Comparison of ENCODE assay signal across 16 mouse cellular contexts in the genomic region with DNA sequence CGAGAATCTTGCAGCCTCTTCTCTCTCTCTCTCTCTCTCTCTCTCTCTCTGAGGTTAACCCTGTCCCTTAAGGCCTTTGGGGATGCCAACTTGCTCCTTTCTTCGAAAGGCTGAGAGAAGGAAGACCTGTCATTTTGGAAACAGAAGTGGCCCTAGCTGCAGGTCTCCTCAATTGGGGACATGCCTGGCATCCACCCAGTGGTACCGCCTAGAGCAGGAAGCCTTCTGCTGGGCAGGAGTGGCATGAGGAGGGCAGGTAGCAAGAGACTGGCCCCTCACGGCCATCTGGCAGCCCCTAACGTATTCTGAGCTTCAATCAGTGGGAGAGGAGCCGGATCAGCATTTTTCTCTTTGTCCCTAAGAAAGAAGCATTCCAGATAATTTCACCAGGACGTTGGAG. TPM values are rescaled to one million over a fixed set of nuclear protein-coding genes. Genes with fewer than 3 reads are reported as not detected.
DNase-seq lines count a peak whose midpoint lies in the region; ATAC-seq lines count a peak whose summit lies in the region.
"Had no signal": no experiment of that assay in that cellular context is flagged by ENCODE, and none has a peak within 500 bp of the region (broad histone marks: within the 10 kb centered on the region; RNA-seq: fewer than 3 reads in every experiment).

No protein-coding gene starts in this region.

- no peaks in the 10 kb centered on the region for H3K9me3 ChIP-seq in midbrain, embryonic 11.5 days (ENCODE audit: control insufficient read depth, low read length)
- no peaks in the 10 kb centered on the region for H3K9me3 ChIP-seq in midbrain, embryonic 14.5 days (ENCODE audit: control insufficient read depth, low read length)
- H3K9me3 ChIP-seq: embryonic facial prominence, embryonic 13.5 days; embryonic facial prominence, embryonic 15.5 days; forebrain, embryonic 10.5 days; forebrain, embryonic 13.5 days had no signal

- H3K4me3 ChIP-seq in midbrain, embryonic 11.5 days (ENCODE audit: low read depth, low read length), result no peak overlapping the region
- no peak overlapping the region for H3K4me3 ChIP-seq in midbrain, embryonic 14.5 days (replicated peaks; ENCODE audit: low read depth, low read length)
- H3K4me3 ChIP-seq: embryonic facial prominence, embryonic 13.5 days; embryonic facial prominence, embryonic 15.5 days; erythroblast, embryonic 14.5 days; forebrain, embryonic 10.5 days; forebrain, embryonic 13.5 days had no signal

- peak; percentile 38 to 60 for DNase-seq in cerebellum, postnatal 25 days
- no peak for DNase-seq in cerebellum, postnatal 4 days (ENCODE audit: low spot score in 2 of 2)
- peak; percentile 49 for DNase-seq in midbrain, embryonic 11.5 days (ENCODE audit: low spot score, missing footprints)
- DNase-seq in midbrain, embryonic 14.5 days, result no peak
- DNase-seq: adrenal gland, adult 2 months; adrenal gland, postnatal 10 days; adrenal gland, postnatal 25 days; cerebellum, adult 11 months; cerebellum, adult 9-10 months; embryo, embryonic 11 days had no signal

- no peak overlapping the region for H3K9ac ChIP-seq in midbrain, embryonic 11.5 days (ENCODE audit: low read length)
- no peak overlapping the region for H3K9ac ChIP-seq in midbrain, embryonic 14.5 days (replicated peaks; ENCODE audit: low read length)
- H3K9ac ChIP-seq: embryonic facial prominence, embryonic 13.5 days; embryonic facial prominence, embryonic 15.5 days; forebrain, embryonic 13.5 days had no signal

- H3K4me1 ChIP-seq in midbrain, embryonic 11.5 days (ENCODE audit: control insufficient read depth, insufficient read depth, low read length), result no peaks in the 10 kb centered on the region
- no peaks in the 10 kb centered on the region for H3K4me1 ChIP-seq in midbrain, embryonic 14.5 days (ENCODE audit: control insufficient read depth, insufficient read depth, low read length)
- H3K4me1 ChIP-seq: embryonic facial prominence, embryonic 13.5 days; embryonic facial prominence, embryonic 15.5 days; forebrain, embryonic 10.5 days had no signal

- no peak overlapping the region for H3K27ac ChIP-seq in midbrain, embryonic 11.5 days (ENCODE audit: low read depth, low read length)
- no peak overlapping the region for H3K27ac ChIP-seq in midbrain, embryonic 14.5 days (replicated peaks; ENCODE audit: low read depth, low read length)
- H3K27ac ChIP-seq: embryonic facial prominence, embryonic 13.5 days; embryonic facial prominence, embryonic 15.5 days; forebrain, embryonic 10.5 days; forebrain, embryonic 13.5 days had no signal

- H3K27me3 ChIP-seq in midbrain, embryonic 11.5 days (ENCODE audit: control insufficient read depth, insufficient read depth, low read length), result no peaks in the 10 kb centered on the region
- no peaks in the 10 kb centered on the region for H3K27me3 ChIP-seq in midbrain, embryonic 14.5 days (ENCODE audit: control insufficient read depth, insufficient read depth, low read length)
- H3K27me3 ChIP-seq: embryonic facial prominence, embryonic 15.5 days; forebrain, embryonic 13.5 days had no signal

- ATAC-seq in midbrain, embryonic 11.5 days (ENCODE audit: low FRiP score), result no peak
- ATAC-seq in midbrain, embryonic 14.5 days (ENCODE audit: low FRiP score, low TSS enrichment), result no peak
- ATAC-seq: forebrain, embryonic 13.5 days; forebrain, embryonic 16.5 days had no signal

- H3K4me2 ChIP-seq in midbrain, embryonic 11.5 days, result no peak overlapping the region
- H3K4me2 ChIP-seq in midbrain, embryonic 14.5 days (ENCODE audit: low read length), result no peak overlapping the region
- H3K4me2 ChIP-seq: embryonic facial prominence, embryonic 13.5 days; embryonic facial prominence, embryonic 15.5 days; forebrain, embryonic 13.5 days had no signal

- WGBS in midbrain, embryonic 11.5 days, result 61% methylated on average over 7 of the region's 7 CpGs
- WGBS in midbrain, embryonic 14.5 days, result 60% methylated on average over 7 of the region's 7 CpGs

- no peaks in the 10 kb centered on the region for H3K36me3 ChIP-seq in midbrain, embryonic 11.5 days (ENCODE audit: control insufficient read depth, insufficient read depth, low read length)
- H3K36me3 ChIP-seq in midbrain, embryonic 14.5 days (ENCODE audit: control insufficient read depth, insufficient read depth, low read length), result no peaks in the 10 kb centered on the region
- H3K36me3 ChIP-seq: embryonic facial prominence, embryonic 13.5 days; embryonic facial prominence, embryonic 15.5 days; forebrain, embryonic 10.5 days had no signal

RNA-seq across cellular contexts. Expression of a gene that starts 9.7 kb away (rescaled TPM):
- 8.0 and 9.4 TPM in 2 replicates for polyA plus RNA-seq in midbrain, embryonic 11.5 days (2014; fragmentation: Nextera tagmentation; extraction: Ambion mirVana)
- 36.5 and 37.0 TPM in 2 replicates for polyA plus RNA-seq in midbrain, embryonic 14.5 days (2014; fragmentation: Nextera tagmentation; extraction: Ambion mirVana)
- polyA plus RNA-seq: erythroblast, embryonic 14.5 days had no signal

Comparison
In these comparisons a context has a peak if more than half of its experiments do, and no peak if none do; other contexts are left out.
1. DNase-seq: peak in cerebellum, postnatal 25 days (2 of 2) and midbrain, embryonic 11.5 days (single experiment); none in cerebellum, postnatal 4 days (0 of 2) and midbrain, embryonic 14.5 days (single experiment).